Mouse (Mus musculus) spleen, adult 18-20 months (tissue): ENCODE results near the gene Gm9048.
"Not testable (repeated sequence)": the region's sequence is repeated elsewhere in the genome, so short reads cannot be mapped to it uniquely, and the experiment has no call there.

Experiments
- DNase-seq, 2 experiments: peaks; one replicate each; pipeline ENCODE4 v3.0.0; 2022; ENCODE audit warnings: mixed read lengths in 2 of 2

The Gm9048 gene

GRCm38 (mm10) chr10:118348579-118348978 is at the start of gene Gm9048:
Gm9048 (minus strand) TSS chr10:118348679.
- DNase-seq = not testable (repeated sequence)

DNA sequence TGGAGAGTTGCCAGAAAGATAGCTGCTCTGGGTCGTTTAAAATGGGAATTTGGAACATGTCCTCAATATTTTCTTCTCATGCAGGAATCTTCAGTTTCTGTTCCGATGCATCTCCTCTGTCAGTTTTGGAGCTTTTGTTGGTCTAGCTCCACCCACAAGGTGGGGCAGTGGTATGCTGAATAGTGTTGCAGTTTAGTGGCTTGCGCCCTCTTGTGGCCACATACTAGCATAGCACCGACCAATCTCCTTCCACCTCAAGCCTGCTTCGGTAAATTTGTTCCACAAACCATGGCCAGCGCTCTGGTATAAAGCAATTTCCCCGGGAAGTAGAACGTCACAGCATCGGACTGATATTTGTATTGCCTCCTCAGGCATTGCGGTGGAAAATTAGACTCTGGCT is 22.0 kb upstream of the Gm9048 start:
- DNase-seq = peak; percentile 54 to 75

DNA sequence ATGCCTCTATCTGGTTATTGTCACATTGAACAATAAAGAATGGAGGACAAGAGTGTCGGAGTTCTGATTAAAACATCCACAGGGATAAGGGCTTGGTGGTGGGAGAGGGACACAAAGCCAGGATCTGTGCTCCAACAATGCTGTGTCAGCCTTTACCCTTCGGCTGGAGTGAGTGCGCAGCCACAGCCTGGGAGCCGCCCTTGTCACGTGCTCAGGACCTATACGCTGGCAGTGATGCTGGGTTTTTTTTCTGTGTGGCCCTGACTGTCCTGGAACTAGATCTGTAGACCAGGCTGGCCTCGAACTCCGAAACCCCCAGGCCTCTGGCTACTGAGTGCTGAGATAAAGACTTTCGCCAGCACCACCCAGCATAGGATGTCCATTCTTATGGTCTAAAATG is 21.0 kb upstream of the Gm9048 start:
- no peak for DNase-seq

DNA sequence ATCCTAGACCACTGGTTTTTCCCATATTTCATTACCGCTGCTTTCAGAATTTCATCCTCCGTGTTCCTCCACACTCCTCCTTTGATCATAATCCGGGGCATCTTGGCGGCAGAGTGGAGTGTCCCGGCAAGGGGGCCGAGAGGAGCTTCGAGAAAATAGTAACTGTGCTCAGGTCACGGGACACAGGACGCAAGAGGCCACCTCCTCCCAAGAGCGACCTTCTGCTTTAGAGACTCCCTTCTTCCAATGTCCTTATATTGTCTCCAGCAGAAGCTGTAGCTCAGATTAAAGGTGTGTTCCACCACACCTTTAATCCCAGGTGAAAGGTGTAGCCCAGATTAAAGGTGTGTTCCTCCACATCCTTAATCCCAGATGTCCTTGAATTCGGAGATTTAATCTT is 5.5 kb upstream of the Gm9048 start, which contains the start of gene Gm9049:
Gene Gm9049 (minus strand): TSS at position 101 of the 400 bp plus-strand sequence.
- DNase-seq = not testable (repeated sequence)

- not testable (repeated sequence) for DNase-seq
Measured at GRCm38 (mm10) chr10:118343155-118343554, 5.3 kb downstream of the Gm9048 start, which contains the start of gene Gm9046. Gm9046 (minus strand) TSS chr10:118343255.

- not testable (repeated sequence) for DNase-seq
Measured at GRCm38 (mm10) chr10:118337731-118338130, 10.7 kb downstream of the Gm9048 start, which contains the start of gene Gm9045. Gm9045 (minus strand) TSS chr10:118337831.

GRCm38 (mm10) chr10:118332308-118332707 is 16.2 kb downstream of the Gm9048 start, which contains the start of gene Gm9044:
Gm9044 (minus strand) TSS chr10:118332408.
- not testable (repeated sequence) for DNase-seq

DNA sequence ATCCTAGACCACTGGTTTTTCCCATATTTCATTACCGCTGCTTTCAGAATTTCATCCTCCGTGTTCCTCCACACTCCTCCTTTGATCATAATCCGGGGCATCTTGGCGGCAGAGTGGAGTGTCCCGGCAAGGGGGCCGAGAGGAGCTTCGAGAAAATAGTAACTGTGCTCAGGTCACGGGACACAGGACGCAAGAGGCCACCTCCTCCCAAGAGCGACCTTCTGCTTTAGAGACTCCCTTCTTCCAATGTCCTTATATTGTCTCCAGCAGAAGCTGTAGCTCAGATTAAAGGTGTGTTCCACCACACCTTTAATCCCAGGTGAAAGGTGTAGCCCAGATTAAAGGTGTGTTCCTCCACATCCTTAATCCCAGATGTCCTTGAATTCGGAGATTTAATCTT is 21.6 kb downstream of the Gm9048 start, which contains the start of gene Gm9040:
Gene Gm9040 (minus strand): TSS at position 101 of the 400 bp plus-strand sequence.
- DNase-seq = not testable (repeated sequence)

DNA sequence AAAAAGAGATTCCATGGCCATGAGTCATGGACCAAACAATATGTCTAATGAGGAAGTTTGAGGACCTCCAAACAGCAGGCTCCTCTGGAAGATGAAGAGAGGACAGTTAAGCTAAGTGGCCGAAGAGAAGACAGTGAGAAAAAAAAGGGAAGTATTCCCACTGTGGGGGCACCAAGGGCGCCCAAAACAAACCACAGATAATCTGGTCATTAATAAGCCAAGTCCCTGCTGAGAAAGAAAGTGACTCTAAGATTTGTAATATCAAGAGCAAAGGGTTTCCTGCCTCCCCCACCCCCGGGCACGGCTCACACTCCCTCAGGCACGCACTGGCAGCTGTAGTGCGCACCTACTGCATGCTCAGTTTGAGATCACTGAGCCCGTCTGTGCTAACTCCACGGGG is 29.5 kb downstream of the Gm9048 start:
- no peak for DNase-seq

GRCm38 (mm10) chr10:118302133-118302532 is 46.3 kb downstream of the Gm9048 start:
- DNase-seq = not testable (repeated sequence)
